Mouse (Mus musculus) stomach, postnatal 0 days (tissue): ENCODE data around the gene Plk5.

Experiments used
- CTCF ChIP-seq: IDR thresholded peaks from 2 replicates; pipeline ENCODE4 v1.5.1; 2016; ENCODE audit warnings: antibody characterized with exemption, low read depth, mild to moderate bottlenecking, moderate library complexity
- EP300 ChIP-seq: optimal IDR thresholded peaks from 2 replicates; pipeline ENCODE3; 2016; ENCODE audit warnings: antibody characterized with exemption

- TF ChIP-seq EP300 = no peak
- no peak for TF ChIP-seq CTCF
These were observed 39.2 kb upstream of the Plk5 start for GRCm38 (mm10) chr10:80317011-80317410.
